Mouse (Mus musculus): ENCODE results near the gene Zfp444. TPM values are rescaled to one million over a fixed set of nuclear protein-coding genes. Genes with fewer than 3 reads are reported as not detected.
"Not testable (repeated sequence)": the region's sequence is repeated elsewhere in the genome, so short reads cannot be mapped to it uniquely, and the experiment has no call there.

The Zfp444 gene
- total RNA-seq, 4 experiments from 2014 or later, result 45.2 to 59.5 (median 54.9) TPM

DNA sequence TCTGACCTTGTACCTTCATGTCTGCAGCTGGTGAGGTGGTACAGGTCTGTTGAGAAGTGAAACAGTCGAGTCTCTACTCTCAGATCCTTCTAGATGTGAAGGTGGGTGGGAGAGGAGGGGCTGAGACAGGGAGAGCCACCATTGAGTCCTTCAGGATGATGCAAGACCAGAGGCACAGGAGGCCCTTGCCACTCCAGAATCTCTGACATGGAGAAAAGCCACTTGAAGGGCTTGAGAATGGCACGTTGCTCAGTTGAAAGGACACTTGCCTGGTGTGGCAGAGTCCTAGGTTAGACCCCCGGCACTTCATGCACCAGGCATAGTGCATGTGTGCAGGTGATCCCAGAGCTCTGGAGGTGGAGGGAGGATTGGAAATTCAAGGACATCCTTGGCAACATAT lies 10.5 kb upstream of the Zfp444 start:
- no peak for DNase-seq (ENCODE audit: low spot score in 2 of 2)

DNA sequence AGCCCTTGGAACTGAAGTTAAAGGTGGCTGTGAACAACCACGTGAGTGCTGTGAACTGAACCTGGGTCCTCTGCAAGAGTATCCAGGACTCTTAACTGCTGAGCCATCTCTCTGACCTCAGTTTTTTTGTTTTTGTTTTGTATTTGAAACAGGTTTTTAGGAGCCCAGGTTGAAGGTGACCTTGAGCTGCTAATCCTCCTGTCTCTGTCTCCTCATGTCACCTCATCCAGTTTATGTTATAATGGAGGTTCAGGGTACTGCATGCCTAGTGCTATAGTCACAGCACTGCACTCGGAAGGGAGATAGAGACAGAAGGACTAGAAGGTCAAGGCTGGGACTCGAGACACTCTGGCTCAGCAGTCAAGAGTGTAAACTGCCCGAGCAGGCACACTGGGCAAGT lies 9.9 kb upstream of the Zfp444 start:
- DNase-seq (ENCODE audit: low spot score in 2 of 2), result no peak

DNA sequence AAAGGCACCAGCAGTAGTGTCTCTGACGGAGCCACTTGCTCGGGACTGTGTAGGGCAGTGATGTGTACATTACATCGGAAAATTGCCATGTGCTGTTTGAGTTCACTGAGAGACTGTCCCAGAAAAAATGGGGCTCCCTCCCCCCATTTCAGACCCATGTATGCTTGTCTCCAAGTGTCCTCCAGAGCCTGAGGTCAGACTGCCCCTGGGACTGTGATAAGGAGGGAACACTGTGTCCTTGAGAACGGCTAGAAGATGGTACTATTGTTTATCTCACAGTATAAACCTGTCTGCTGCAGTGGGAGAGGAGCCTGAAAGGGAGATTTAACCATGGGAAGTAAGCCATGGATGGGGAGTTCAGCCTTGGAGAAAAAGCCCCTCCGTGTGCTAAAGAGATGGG lies 7.4 kb upstream of the Zfp444 start:
- DNase-seq (ENCODE audit: low spot score in 2 of 2), result no peak

DNA sequence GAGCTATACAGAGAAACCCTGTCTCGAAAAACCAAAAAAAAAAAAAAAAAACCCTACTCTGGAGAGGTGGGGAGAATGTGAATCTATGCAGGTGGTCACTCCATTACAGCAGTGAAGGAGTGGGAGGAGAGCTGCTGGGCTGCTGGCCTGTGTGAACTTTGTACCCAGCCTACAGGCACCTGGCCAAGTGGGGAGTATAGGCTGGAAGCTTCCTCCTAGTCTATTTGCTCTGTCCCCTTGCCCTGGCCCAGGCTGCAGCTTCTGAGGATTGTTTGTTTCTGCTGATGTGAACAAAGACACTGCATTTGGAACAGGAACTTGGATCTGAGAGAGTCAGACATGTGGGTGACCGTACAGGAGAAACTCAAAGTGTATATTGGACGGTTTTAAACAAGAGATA lies 2.6 kb upstream of the Zfp444 start:
- no peak for DNase-seq (ENCODE audit: low spot score in 2 of 2)

DNA sequence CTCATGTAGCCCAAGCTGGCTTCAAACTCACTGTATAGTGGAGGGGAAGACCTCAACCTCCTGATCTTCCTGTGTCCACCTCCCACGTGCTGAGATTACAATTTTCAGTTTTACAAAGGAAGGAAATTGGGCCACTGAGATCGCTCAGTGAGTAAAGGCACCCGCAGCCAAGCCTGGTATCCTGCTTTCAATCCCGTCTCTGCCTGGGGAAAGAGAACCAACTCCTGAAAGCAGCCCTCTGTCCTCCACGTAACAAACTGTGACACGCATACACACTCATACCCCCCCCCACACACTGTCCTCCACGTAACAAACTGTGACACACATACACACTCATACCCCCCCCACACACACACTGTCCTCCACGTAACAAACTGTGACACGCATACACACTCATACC lies 1.6 kb upstream of the Zfp444 start:
- DNase-seq (ENCODE audit: low spot score in 2 of 2), result no peak

DNA sequence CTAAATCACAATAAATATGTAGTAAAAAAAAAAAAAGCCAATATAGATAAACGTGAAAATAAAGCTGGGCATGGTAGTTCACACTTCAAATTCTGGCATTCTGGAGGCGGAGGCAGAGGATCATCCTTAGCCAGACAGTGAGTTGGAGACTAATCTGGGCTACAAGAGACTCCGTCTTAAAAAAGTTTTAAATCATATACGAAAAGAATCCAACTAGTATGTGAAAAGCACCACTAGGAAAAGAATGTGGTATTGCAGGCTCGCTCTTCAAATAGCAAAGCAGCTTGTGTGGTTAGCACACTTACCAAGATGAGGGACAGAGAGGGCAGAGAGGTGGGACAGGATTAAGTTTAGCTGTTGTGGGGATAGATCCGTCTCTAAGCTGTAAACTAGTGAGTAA lies 1.2 kb upstream of the Zfp444 start:
- DNase-seq (ENCODE audit: low spot score in 2 of 2), result no peak

DNA sequence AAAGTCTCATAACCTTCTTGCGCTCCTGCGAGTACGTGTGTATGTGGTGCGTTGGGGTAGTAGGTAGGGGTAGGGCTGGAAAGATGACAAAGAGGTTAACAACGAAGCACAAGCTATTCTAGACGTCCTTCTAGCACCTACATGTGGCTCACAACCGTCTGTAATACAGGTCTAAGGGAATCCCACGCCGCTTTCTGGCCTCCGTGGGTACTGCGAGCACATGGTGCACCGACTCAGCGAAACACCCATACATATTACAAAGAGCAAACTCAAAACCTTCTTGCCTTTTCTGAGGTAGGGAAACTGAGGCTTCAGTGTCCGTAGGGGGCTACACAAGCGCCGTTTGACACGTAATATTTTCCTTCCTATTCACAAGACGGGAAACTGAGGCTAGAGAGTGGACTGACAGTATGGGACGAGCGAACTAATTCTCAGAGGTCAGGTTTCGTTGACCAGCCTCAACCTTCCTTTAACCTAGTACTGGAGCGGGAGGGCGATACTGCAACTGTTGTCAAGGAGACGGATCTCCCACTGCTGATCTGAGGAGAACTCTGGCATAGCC lies 501 bp upstream of the Zfp444 start:
- DNase-seq (ENCODE audit: low spot score in 2 of 2), result peak; percentile 54 to 63

DNA sequence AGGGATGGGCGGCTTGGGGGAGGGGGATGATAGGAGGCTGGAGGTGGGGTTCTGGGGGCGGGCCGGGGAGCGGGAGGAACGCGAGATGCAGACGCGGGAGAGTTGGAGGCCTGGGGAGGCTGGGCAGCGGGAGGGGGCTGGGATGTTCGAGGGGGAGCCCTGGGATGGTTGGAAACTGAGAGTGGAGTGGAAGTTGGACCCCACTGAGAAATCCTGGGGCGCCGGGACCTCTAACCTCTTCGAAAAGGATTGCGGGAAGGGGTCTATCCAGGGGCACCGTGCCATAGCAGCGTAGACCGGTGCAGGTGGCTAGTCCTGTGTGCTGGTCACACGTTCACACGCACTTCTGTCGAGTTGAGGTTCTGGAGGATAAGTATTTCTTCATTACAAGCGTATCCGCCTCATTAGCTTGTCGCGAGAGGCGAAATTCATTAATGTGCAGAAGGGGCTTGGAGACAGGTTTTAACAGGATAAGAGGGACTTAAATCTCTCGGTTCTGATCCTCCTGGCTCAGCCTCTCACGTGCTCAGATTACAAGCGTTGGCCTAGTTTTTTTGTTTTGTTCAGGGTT lies 733 bp downstream of the Zfp444 start:
- peak; percentile 24 to 27 for DNase-seq (ENCODE audit: low spot score in 2 of 2)

DNA sequence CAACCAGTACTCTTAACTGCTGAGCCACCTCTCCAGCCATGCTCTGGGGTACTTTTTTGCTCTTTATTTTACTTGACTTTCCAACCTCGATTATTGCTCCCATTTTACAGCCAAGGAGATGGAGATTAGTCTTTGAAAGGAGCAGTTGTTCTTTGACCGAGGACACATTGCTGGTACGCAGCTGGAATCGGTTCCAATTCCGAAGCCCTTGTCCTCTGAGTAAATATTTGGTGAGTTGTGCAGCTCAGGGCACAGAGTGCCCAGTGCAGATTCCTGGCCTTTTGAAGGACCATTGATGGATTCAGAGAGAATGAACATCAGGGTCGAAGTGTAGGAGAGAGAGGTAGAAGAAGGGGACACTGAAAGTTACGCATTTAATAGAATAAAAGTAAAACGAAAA lies 1.8 kb downstream of the Zfp444 start:
- DNase-seq (ENCODE audit: low spot score in 2 of 2), result no peak

DNA sequence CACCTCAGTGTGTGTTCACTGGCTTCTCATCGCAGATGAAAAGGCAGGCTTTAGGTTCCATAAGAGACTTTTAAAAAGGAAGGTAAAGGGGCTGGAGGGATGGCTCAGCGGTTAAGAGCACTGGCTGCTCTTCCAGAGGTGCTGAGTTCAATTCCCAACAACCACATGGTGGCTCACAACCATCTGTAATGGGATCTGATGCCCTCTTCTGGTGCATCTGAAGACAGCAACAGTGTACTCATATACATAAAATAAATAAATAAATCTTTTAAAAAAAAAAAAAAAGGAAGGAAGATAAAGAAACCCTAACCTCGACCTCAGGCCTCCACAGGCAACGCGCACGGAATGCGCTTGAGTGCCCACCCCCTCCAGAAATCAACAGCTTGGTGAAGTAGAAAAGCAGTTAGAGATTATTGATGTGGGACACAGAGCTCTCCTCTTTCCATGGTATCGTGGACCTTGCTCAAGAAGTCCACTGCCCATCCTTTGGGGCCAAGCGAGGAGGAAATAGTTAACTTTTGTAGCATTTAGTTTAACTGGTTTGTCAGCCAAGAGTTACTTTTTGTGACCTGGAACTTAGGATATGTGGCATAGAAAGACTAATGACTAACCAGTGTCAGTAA lies 2.5 kb downstream of the Zfp444 start:
- DNase-seq (ENCODE audit: low spot score in 2 of 2), result not testable (repeated sequence)

DNA sequence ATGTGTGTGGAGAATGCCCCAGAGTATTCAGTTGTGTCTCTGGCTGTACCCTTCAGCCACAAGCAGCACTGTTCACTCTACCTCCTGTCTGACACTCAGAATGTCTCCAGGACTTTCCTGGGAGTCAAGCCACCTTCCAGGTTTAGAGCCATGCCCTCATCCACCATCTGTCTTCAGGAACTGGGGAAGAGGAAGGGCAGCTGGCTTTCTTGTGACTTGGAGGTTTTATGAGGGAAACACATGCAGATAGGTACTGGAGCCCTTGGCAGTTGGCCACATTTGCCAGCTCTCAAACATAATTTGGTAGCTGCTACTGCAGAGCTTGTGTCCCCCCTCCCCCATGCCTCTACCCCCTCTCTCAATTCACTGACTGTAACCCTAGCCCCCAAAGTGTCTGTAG lies 7.0 kb downstream of the Zfp444 start:
- DNase-seq (ENCODE audit: low spot score in 2 of 2), result no peak

DNA sequence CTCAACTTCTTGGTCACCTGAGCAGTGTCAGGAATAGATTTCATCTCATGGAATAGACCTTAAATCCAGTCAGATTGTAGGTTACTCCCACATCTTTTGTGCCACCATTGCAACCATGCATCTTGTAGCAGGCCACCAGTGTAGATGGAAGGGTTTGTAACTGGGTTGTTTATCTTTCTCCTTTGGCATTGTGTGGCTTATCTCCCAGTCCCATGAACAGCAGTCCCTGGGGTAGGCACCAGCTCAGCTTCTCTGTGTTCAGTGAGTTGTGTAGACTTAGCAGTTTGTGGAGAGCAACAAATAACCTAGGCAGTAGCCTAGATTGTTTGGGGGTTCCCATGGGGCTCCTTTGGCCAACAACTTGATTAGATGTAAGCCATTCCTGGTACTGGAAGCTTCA lies 10.9 kb downstream of the Zfp444 start:
- DNase-seq (ENCODE audit: low spot score in 2 of 2), result no peak

DNA sequence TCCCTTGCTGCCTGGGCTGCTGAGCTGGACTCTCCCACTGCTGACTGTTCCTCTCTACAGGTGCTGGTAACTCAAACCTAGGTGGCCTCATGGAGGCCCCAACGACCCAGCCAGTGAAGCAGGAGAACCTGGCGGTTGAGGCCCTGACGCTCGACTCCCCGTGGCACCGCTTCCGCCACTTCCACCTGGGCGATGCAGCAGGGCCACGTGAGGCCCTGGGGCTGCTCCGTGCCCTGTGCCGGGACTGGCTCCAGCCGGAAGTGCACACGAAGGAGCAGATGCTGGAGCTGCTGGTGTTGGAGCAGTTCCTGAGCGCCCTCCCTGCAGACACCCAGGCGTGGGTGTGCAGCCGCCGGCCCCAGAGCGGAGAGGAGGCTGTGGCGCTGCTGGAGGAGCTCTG lies 11.8 kb downstream of the Zfp444 start:
- no peak for DNase-seq (ENCODE audit: low spot score in 2 of 2)

DNA sequence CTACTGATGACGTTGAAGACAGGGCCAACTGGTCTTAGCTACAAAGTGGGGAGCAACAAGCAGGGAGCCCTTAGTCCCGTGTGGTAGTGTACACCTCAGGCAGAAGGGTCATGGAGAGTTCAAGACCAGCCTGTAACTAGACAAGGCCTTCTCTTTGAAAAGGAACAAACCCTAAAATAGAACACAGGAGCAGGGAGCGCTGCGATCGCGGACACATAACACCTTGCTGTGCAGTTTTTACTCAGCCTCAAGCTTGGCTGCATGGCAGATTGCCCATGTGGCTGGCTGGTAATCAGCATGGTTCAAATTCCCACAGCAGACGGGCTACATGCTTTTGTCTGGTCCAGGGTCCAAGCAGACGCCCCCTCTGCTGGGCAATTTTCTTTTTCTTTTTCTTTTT lies 12.5 kb downstream of the Zfp444 start:
- DNase-seq (ENCODE audit: low spot score in 2 of 2), result no peak

DNA sequence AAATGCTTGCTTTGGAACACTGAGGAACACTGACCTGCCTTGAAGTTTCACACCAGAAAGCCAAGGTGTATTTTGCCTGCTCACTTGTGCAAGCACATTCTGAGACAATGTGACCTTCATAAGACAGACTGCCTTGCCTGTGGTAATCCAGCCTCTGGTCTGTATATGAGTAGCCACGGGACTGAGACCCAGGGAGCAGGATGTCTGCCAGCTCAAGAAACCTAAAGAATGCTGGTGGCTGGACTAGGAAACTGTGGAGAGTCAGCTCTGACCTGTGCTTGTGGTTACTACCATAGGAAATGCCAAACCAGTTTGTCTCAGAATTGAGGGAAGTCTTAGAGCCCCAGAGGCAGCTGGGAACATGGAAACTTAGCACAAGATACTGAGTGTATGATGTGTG lies 13.4 kb downstream of the Zfp444 start:
- DNase-seq (ENCODE audit: low spot score in 2 of 2), result no peak

DNA sequence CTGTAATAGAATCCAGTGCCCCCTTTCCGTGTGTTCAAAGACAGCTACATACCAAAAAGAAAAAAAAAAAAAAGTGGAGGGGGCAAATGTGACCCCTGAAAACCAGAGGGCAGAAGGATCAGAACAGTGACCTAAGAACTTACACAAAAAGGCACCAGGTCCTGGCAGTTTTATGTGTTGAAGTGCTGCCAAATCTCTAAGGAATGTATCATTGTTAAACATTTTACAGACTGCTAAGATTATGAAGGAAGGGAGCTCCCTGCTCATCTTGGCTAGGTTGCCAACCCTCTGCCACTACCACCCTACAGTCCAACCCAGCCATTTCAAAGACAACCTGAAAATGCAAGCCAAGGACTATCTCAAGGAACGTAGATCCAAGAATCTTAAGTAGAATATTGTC lies 14.2 kb downstream of the Zfp444 start:
- DNase-seq (ENCODE audit: low spot score in 2 of 2), result no peak

DNA sequence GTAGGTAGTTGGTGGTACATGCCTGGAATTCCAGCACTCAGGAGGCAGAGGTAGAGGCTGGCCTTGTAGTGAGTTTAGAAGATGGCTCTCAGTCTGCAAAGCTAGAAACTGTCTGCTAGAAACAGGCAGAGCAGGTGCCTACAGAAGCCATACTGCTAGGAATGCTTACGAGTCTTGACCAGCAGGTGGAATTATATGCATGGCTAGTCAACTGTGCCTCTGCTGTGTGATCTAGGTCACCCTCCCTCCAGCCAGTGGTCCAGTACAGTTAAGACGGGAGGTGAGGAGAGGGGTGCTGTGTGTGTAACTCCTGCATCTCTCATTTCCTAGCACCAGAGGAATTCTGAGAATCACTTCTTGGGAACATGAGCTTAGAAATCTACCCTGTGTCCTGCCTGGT lies 14.7 kb downstream of the Zfp444 start:
- DNase-seq (ENCODE audit: low spot score in 2 of 2), result no peak

DNA sequence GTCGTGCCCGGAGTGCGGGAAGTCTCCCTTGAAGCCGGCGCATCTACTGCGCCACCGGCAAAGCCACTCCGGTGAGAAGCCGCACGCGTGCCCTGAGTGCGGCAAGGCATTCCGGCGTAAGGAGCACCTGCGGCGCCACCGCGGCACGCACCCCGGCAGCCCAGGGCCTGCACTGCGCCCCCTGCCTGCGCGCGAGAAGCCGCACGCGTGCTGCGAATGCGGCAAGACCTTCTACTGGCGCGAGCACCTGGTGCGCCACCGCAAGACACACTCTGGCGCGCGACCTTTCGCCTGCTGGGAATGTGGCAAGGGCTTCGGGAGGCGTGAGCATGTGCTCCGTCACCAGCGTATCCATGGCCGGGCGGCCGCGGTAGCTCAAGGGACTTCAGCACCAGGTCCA lies 17.5 kb downstream of the Zfp444 start:
- no peak for DNase-seq (ENCODE audit: low spot score in 2 of 2)

DNA sequence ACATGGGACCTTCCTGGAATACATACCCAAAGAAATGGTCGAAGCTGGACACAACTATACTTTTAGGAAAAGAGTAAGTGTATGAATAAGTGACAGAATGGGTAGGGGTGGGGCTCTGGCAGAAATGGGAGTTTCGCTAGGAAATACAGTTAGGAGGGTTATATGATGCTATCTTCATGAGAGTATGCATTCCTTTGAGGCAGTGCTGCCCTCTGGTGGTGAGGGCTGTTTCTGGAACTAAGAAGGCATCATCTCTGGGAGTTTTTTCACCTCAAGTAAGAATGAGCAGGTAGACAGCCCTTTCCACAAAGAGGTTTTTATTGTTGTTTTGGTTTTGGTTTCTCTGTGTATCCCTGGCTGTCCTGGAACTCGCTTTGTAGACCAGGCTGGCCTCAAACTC lies 19.4 kb downstream of the Zfp444 start:
- peak; percentile 45 to 84 for DNase-seq (ENCODE audit: low spot score in 2 of 2)

DNA sequence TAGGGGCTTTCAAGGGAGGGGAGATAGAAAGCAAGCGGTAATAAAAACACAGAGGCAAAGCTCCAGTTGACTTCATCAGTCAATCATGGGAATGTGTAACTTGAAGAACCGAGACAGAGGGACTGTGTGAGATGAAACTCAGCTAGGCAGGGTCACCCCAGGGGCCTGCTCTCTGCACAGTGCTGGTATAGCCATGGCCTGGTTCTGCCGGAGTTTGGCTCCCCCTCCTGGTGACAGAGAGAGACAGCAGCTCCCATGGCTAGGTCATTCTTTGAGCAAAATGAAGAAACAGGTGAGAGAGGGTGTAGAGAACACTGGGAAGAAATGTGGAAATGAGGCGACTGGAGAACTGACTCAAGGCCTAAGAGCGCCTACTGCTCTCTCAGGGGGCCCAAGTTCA lies 22.1 kb downstream of the Zfp444 start:
- DNase-seq (ENCODE audit: low spot score in 2 of 2), result peak in 1 of 2 experiments; percentile 34

DNA sequence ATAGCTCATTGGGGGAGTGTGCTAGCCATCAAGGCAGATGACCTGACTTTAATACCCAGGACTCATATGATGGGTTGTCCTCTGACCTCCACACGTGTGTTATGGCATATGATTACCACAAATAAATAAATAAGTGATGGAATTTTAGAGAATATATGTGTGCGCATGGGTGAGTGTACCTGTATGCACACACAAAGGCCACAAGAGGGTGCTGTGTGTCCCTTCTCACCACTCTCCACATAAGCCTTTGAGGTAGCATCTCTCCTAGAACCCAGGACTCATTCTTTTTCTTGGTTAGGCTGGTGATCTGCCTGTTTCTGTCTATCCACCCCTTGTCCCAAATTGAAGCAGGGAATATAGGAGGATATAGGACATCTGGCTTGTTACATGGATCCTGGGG lies 23.8 kb downstream of the Zfp444 start:
- DNase-seq (ENCODE audit: low spot score in 2 of 2), result no peak

DNA sequence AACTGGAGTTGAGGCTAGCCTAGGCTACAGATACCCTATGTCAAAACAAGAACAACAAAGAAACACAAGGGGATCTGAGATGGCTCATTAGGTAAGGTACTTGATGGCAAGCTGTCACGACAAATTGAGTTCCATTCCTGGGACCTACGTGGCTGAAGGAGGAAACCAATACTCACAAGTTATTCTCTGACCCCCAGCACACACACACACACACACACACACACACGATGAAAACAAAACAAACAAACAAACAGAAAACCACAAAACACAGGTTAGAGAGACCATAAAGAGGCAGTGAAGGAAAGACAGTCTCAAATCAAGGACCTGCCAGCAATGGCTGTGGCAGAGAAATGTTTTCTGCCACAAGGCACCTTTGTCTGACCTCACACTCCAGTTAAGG lies 24.8 kb downstream of the Zfp444 start, which contains the start of gene Galp:
Galp (plus strand) TSS at position 301 of the 400 bp plus-strand sequence.
- DNase-seq (ENCODE audit: low spot score in 2 of 2), result no peak

DNA sequence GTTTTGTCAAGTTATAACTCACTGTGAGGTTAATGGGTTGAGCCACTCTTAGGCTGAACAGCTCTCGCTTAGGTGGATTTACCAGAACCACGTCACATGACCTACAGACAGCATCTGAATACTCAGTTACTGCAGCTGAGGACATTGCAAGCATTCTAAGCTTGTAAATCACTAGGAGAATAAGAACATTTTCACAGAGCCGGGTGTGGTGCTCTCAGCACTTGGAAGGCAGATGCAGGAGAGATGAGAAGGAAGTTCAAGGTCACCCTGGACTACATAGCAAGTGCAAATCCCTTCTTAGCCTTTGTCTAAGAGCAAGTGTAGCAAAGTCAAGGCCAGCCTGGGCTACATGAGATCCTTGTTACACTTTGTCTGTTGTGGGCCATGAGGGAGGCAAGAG lies 32.2 kb downstream of the Zfp444 start:
- no peak for DNase-seq (ENCODE audit: low spot score in 2 of 2)

Measured in layer of hippocampus, adult 8-10 months (tissue).